Mouse (Mus musculus) heart, postnatal 25 days (tissue): ENCODE results near the gene Dnajc5. TPM values are rescaled to one million over a fixed set of nuclear protein-coding genes. Genes with fewer than 3 reads are reported as not detected.

Experiments
- DNase-seq: peaks from one replicate; pipeline ENCODE4 v3.0.0; 2022; ENCODE audit warnings: low spot score
- intact Hi-C: fragments of 180-260 bp; cut with DNase I; formaldehyde crosslinking; loops from one replicate; pipeline ENCODE4 v1.15.1; 2025
- total RNA-seq, 2 experiments: library from RNA; stranded (reverse); gene quantifications; 2 replicates each; pipeline ENCODE4 v1.2.3; 2021

Dnajc5 gene
- total RNA-seq, 2 experiments from 2014 or later: 65.4 to 67.8 TPM

- DNase-seq: no peak
- intact Hi-C loops: loop anchor here (2.0 to 5.0 kb wide), 2 partner anchors 47 to 158 kb away; no protein-coding TSS in a partner anchor
Measured at GRCm38 (mm10) chr2:181569856-181570255, 49.6 kb downstream of the Dnajc5 start.

- intact Hi-C loops: no loop called here
- no peak for DNase-seq
Measured at GRCm38 (mm10) chr2:181570375-181570774, 50.1 kb downstream of the Dnajc5 start.

GRCm38 (mm10) chr2:181570921-181571595 lies 50.8 kb downstream of the Dnajc5 start:
- intact Hi-C loops: no loop called here
- no peak for DNase-seq

- DNase-seq: no peak
- intact Hi-C loops: no loop called here
Measured at GRCm38 (mm10) chr2:181571941-181572670, 51.8 kb downstream of the Dnajc5 start.

DNA sequence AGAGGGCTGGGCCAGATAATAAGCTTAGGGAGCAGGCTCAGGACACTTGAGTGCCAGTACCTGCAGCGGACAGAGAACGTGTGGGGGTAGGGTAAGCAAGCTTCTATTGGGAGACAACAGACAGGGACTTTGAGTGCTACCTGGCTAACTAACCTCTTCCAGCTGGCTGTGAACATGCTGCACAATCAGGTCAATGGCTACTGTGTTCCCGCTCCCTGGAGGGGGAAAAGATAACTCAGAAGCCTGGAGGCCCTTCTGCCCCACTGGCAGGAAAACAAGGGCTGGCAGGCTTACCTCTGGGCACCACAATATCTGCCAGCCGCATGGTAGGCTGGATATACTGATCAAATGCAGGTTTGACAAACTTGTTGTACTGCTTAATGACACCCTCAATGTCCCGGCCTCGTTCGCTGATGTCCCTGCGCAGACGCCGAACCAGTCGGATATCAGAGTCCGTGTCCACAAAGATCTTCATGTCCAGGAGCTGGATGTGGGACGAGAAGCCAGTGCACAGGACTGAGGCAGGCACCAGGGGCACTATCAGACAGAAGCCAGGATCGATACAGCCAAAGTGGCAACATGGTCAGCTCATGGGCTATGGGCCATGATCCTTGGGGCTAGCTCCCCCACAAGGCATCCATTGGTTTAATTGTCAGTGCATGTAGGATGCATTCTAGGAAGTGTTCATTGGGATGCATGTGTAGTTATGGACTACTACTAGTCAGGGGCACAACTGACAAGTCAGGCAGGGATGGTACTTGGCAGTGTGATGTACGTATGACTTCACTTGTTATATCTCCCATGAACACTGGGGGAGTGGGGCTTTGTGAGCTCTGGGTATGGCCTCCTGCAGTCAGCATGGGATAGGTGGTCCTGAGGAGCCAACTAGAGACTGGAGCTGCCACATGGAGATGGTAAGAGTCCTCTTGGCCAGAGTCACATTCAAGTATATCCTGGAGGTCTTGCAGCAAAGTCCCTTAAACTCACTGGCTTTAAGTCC lies 52.9 kb downstream of the Dnajc5 start:
- DNase-seq: no peak
- intact Hi-C loops: no loop called here

DNA sequence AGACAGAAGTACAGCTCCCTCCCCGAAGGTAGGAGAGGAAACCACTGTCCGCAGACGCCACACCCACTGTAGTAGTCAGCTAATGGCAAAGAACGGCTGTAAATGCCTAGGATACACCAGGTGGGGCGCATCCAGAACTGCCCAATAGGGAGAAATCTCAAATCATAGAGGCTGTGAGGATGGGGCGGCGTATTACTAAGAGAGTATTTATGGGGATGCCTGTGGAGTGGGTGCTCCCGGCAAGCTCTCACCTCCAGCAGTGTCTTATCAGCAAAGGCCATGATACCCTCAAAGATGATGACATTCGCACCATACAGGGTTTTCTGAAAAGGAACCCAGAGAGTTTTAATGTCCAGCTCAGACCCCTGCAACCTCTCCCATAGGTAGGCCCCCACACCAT lies 53.7 kb downstream of the Dnajc5 start:
- no peak for DNase-seq
- intact Hi-C loops: no loop called here

GRCm38 (mm10) chr2:181574921-181575545 lies 54.7 kb downstream of the Dnajc5 start:
- intact Hi-C loops: no loop called here
- no peak for DNase-seq

- intact Hi-C loops: no loop called here
- no peak for DNase-seq
Measured at GRCm38 (mm10) chr2:181576613-181577012, 56.3 kb downstream of the Dnajc5 start.

DNA sequence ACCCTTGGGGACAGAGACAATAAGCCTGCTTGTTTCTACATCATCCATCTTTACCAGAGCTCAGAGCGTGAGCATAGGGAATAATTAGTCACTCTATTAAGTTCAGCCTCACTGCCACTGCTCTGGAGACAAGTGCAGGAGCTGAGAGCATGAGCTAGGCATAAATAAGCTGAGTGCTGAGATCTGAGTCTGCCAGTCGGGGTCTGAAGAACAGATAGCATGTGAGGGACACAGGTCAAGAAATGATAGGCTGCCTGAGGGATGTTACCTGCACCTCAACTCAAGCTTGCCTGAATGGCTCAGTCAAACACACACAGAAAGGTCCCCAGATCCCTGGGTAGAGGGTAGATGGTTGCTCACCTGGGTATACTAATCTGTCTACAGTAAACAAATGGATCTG lies 56.8 kb downstream of the Dnajc5 start:
- intact Hi-C loops: no loop called here
- DNase-seq: no peak

GRCm38 (mm10) chr2:181577981-181578581 lies 57.8 kb downstream of the Dnajc5 start:
- intact Hi-C loops: no loop called here
- DNase-seq: no peak

DNA sequence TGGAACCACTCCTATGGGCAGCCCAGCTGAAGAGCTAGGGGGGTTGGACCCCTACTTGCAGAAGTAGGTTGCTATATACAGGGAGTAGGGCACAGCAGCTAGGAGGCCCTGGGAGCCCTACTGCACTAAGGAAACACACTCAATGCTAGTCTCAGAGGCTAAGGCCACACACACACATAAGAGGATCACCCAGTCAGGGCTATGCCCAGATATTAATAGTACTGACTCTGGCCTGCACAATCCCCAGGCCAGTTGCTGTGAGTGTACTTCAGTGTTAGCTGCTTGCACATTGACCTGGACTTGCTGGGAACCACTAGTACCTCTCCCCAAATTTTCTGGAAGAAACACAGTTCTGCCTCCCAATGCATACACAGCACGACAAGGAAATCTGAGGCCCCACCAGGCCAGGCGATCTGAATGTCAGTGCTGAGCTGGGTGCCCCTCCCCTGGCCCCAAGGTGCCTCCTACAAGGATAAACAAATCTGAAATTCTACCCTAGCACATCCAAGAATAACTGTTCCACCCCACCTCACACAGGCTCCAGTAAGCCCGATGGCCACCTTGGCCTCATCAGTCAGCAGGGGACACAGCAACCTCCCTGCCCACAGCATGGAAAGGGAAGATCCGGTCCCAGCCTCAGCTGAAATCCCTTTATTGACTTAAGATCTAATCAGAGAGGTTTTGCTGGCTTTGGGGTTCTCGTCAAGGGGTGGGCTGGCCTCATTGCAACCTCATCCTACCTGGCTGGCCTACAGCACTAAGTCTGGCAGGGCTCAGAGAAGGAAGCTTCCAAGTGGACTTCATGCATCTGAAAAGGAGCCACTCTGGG lies 58.7 kb downstream of the Dnajc5 start:
- intact Hi-C loops: no loop called here

DNA sequence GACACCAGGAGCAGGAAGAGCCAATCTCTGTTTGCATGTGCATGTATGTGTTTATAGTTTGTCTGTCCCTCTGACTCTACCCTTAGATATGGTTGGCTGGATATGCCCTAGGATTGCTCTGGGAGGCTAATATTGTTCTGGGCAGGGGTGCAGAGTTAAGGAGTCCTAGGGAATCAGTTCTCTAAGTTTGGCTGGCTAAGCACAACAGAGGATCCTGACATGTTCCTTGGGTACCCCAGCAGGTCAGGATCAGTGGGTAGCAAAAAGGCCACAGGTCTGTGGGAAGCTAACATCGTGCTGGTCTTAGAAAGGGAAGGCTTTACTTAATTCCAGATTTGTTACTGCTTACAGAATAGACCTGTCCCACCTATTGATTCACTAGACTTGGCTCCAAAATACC lies 59.4 kb downstream of the Dnajc5 start:
- intact Hi-C loops: loop anchor here (2.0 to 5.0 kb wide), 2 partner anchors 59 to 167 kb away; partner anchors contain the start of gene Dnajc5
- no peak for DNase-seq

More for the DNA sequence above, 58.7 kb downstream of the Dnajc5 start:
- DNase-seq: no peak

DNA sequence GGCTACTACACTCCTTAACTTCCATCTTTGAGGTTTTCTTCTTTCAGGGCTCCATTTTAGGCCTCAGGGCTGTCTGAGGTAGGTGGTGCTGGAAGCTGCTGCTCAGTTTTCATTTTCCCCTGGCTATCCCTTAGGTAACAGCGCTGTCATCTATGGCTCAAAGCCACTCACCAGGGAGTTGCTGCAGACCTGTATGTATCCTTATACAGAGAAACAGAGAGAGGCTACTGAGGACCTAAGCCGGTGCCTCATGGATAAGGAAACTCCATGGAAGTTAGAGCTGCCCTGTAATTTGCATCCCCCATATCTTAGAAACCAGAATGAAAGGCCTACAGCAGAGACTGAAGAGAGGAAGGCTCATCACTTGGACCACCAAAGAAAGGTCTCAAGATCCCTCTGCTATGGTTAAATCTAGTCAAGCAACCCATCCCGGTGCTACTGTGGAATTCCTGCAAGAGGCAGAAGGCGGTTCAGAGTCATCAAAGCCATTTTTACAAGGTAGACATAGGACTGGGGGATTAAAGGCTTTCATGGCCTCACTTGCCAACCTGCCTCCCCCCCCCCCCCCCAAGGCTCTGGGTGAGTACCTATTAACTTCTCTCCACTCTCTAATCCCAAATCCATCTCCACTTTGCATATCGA lies 60.0 kb downstream of the Dnajc5 start:
- intact Hi-C loops: loop anchor here (2.0 to 5.0 kb wide), 2 partner anchors 59 to 168 kb away; partner anchors contain the start of gene Dnajc5
- no peak for DNase-seq

GRCm38 (mm10) chr2:181581016-181581401 lies 60.7 kb downstream of the Dnajc5 start:
- intact Hi-C loops: loop anchor here (2.0 to 5.0 kb wide), 2 partner anchors 60 to 169 kb away; partner anchors contain the start of gene Dnajc5
- peak; percentile 75 for DNase-seq

GRCm38 (mm10) chr2:181581402-181582120 lies 61.3 kb downstream of the Dnajc5 start:
- peak; percentile 71 for DNase-seq
- intact Hi-C loops: loop anchor here (2.0 to 5.0 kb wide), 2 partner anchors 61 to 169 kb away; partner anchors contain the start of gene Dnajc5

DNA sequence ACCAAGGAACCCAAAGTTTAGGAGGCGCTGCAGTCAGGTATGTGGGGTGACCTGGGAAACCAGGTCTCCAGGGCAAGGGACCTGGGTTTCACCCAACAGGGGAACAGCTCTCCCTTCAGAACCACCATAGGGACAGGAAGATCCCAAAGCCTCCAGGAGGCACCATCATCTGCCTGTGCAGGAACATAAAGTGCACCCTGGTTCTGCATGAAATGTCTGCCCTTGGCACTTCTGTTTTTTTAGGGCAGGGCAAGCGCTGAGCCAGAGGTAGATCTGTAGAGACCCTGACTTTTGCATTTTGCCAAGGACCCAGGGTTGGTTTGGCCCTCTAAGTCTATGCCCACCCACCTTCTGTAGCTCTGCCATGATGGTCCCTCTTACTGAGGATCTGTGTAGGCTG lies 62.1 kb downstream of the Dnajc5 start:
- intact Hi-C loops: loop anchor here (5.0 kb wide), 1 partner anchor 170 kb away; no protein-coding TSS in a partner anchor
- no peak for DNase-seq

DNA sequence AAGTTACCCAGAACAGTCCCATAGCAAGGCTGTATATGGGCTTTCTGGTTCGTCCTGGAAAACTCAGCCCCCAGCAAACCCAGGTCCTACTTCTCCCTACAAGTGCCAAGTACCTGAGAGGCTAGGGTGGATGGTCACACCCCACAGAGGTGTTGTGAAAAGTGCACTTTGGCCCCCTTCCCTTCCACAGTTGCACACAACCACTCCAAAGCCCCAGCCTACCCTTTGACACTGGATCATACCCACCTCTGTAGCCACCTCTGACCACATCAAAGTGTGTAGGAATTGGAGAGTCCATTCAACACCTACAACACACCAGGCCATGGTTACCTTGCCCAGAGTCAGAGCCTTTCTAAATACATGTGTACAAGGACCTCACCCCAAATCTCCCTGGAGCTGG lies 62.7 kb downstream of the Dnajc5 start:
- DNase-seq: no peak
- intact Hi-C loops: loop anchor here (5.0 kb wide), 1 partner anchor 171 kb away; no protein-coding TSS in a partner anchor
